Mouse (Mus musculus) stomach, embryonic 16.5 days (tissue): ENCODE measurements around the gene Nbas. TPM values are rescaled to one million over a fixed set of nuclear protein-coding genes. Genes with fewer than 3 reads are reported as not detected.

Experiments
- ATAC-seq: fragments of 200-750 bp; cut with Nextera tagmentation; 2 replicates; pipeline ENCODE4 v1.8.0; 2017; ENCODE audit warnings: moderate number of reproducible peaks, moderate TSS enrichment; ENCODE audit not compliant: insufficient read depth, low FRiP score
- H3K27ac ChIP-seq: fragments of 300-500 bp; sonication (generic); 2 replicates; pipeline ENCODE4 v1.5.1; 2014; ENCODE audit warnings: low read length
- H3K27me3 ChIP-seq: fragments of 300-500 bp; sonication (generic); 2 replicates; pipeline ENCODE4 v1.6.1; 2014; ENCODE audit warnings: low read length, control low read depth, mixed read lengths; ENCODE audit not compliant: control insufficient read depth, insufficient read depth
- H3K36me3 ChIP-seq: fragments of 300-500 bp; sonication (generic); 2 replicates; pipeline ENCODE4 v1.6.1; 2014; ENCODE audit warnings: low read length; ENCODE audit not compliant: control insufficient read depth, insufficient read depth
- H3K4me1 ChIP-seq: fragments of 300-500 bp; sonication (generic); 2 replicates; pipeline ENCODE4 v1.6.1; 2014; ENCODE audit warnings: low read length, control low read depth, mixed read lengths; ENCODE audit not compliant: control insufficient read depth, insufficient read depth
- H3K4me2 ChIP-seq: fragments of 300-500 bp; sonication (generic); 2 replicates; pipeline ENCODE4 v1.6.1; 2014; ENCODE audit warnings: low read depth, low read length, mixed read lengths
- H3K4me3 ChIP-seq: fragments of 300-500 bp; sonication (generic); replicated peaks from 2 replicates; pipeline ENCODE4 v1.5.1; 2014; ENCODE audit warnings: mild to moderate bottlenecking, low read length
- H3K9ac ChIP-seq: fragments of 300-500 bp; sonication (generic); 2 replicates; pipeline ENCODE4 v1.6.1; 2014; ENCODE audit warnings: low read length
- H3K9me3 ChIP-seq: fragments of 300-500 bp; sonication (generic); replicated peaks from 2 replicates; pipeline ENCODE4 v1.6.1; 2016; ENCODE audit warnings: low read length, control low read depth; ENCODE audit not compliant: control insufficient read depth
- WGBS: fragments of 180-500 bp; shearing (Covaris S2); extraction: QIAGEN DNeasy Blood & Tissue Kit; methylation state at CpG from one replicate; pipeline ENCODE4 v1.1.7; 2014; 5-methylcytosine and 5-hydroxymethylcytosine counted together
- polyA plus RNA-seq: library from polyadenylated mRNA; unstranded; fragments of >200 nt; fragmentation: Nextera tagmentation; extraction: Ambion mirVana; gene quantifications from 2 replicates; pipeline ENCODE4 v1.2.1, GENCODE M21; 2015

Gene Nbas
- polyA plus RNA-seq, 1 experiment from 2014 or later = 23.6 TPM

DNA sequence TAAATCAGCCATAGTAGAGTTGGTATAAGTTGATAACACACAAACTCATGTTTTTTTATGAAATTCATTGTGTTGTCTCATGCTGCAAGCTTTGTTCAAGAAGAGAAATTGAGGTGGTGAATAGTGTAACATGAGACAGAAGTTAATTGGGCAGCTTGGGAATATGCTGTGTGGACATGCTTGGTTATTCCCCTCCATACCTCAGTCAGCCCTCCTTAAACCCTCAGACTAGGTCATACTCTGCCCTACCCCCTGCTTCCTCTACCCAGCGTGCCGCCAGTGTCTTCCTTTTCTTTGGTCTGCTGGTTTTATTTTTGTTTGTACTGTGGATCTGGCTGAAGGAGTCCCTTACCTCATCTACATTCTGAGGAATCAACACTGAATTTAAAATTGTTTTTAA, 22.5 kb downstream of the Nbas start:
- H3K36me3 ChIP-seq = no peaks in the 10 kb centered on the region
- no peaks in the 10 kb centered on the region for H3K4me1 ChIP-seq
- H3K4me2 ChIP-seq = no peak overlapping the region
- no peaks in the 10 kb centered on the region for H3K27me3 ChIP-seq
- 88% methylated on average over 2 of the region's 2 CpGs for WGBS
- H3K9ac ChIP-seq = no peak overlapping the region
- H3K9me3 ChIP-seq = no peaks in the 10 kb centered on the region
- no peak overlapping the region for H3K27ac ChIP-seq
- H3K4me3 ChIP-seq = no peak overlapping the region
- no peak for ATAC-seq

DNA sequence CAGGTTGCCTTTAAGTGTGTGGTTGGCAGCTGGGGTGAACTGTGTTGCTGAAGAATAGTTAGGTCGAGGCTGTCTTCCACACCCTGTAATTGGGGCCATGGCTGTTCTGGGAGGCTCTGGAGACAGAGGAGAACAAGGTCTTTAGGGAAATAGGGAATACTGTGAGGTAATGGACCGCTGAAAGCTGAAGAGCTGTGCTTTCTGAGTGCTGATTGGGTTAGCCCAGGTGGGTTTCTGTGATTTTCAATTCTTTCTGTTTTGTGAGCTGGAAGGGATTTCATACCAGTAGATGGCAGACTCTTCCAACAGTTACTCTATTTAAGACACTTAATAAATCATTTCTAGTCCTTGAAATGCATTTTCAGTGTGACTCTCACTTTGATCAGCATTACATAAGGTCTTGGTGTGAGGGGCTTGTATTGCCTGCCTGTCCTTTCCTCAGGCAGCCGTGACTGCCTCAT, 24.5 kb downstream of the Nbas start:
- Histone ChIP-seq H3K4me2 (no peak overlapping the region), H3K27ac (no peak overlapping the region), H3K27me3 (no peaks in the 10 kb centered on the region), H3K4me3 (no peak overlapping the region), H3K9me3 (no peaks in the 10 kb centered on the region), H3K36me3 (no peaks in the 10 kb centered on the region), H3K9ac (no peak overlapping the region), H3K4me1 (no peaks in the 10 kb centered on the region)
- ATAC-seq = no peak
- WGBS = 39% methylated on average over 3 of the region's 3 CpGs

DNA sequence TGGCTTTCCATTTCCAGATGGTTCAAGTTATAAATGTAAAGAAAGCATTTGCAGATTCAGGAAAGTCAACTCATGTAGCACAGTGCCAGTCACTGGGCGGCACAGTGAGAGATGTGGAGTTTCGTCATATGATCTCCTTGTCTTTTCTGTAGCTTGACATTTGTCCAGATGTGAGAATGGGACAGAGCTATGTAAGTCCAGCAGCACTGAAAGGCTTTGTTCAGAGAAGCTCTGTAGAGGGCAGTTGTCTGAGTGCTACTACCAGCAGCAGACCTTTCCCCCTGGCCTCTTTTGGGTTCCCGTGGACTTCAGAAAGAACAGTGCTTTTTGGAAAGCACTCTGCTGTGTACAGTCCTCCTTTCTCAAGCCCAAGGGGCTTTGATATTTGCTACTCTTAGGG, 34.1 kb downstream of the Nbas start:
- Histone ChIP-seq H3K27me3 (no peaks in the 10 kb centered on the region), H3K4me1 (no peaks in the 10 kb centered on the region), H3K9me3 (no peaks in the 10 kb centered on the region), H3K4me3 (no peak overlapping the region), H3K27ac (no peak overlapping the region), H3K36me3 (peaks cover 7% of the 10 kb centered on the region; the same call in 1 of the 2 replicates), H3K4me2 (no peak overlapping the region), H3K9ac (no peak overlapping the region)
- WGBS = 86% methylated on average over 3 of the region's 3 CpGs
- no peak for ATAC-seq

GRCm38 (mm10) chr12:13313966-13314365, 45.0 kb downstream of the Nbas start:
- Histone ChIP-seq H3K27ac (no peak overlapping the region), H3K4me3 (no peak overlapping the region), H3K27me3 (no peaks in the 10 kb centered on the region), H3K9ac (no peak overlapping the region), H3K4me1 (no peaks in the 10 kb centered on the region), H3K4me2 (no peak overlapping the region), H3K36me3 (no peaks in the 10 kb centered on the region), H3K9me3 (no peaks in the 10 kb centered on the region)
- 96% methylated on average over 2 of the region's 2 CpGs for WGBS
- ATAC-seq = no peak

DNA sequence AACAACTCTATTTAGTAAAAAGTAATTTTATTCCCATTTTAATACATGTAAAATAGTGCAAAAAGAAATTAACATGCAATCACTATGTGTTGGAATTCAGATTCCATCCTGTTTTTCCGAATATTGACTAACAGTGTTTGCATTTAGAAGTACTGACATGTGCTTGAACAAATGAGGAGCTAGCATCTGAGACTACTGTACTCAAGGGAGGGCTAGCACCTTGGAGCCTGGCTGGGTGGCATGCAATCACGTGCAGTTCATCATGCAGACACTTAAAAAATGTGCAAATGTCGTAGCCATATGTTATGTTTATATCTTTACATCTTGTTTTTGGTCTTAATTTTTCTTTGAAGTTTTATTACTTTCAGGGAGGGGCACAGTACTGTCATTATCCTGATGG, 45.5 kb downstream of the Nbas start:
- Histone ChIP-seq H3K4me3 (no peak overlapping the region), H3K27me3 (no peaks in the 10 kb centered on the region), H3K9ac (no peak overlapping the region), H3K4me1 (no peaks in the 10 kb centered on the region), H3K4me2 (no peak overlapping the region), H3K36me3 (no peaks in the 10 kb centered on the region), H3K27ac (no peak overlapping the region), H3K9me3 (no peaks in the 10 kb centered on the region)
- WGBS = 75% methylated on average over 3 of the region's 3 CpGs
- no peak for ATAC-seq

GRCm38 (mm10) chr12:13315081-13315480, 46.1 kb downstream of the Nbas start:
- Histone ChIP-seq H3K9ac (no peak overlapping the region), H3K4me3 (no peak overlapping the region), H3K9me3 (no peaks in the 10 kb centered on the region), H3K36me3 (no peaks in the 10 kb centered on the region), H3K27ac (no peak overlapping the region), H3K4me2 (no peak overlapping the region), H3K4me1 (no peaks in the 10 kb centered on the region), H3K27me3 (no peaks in the 10 kb centered on the region)
- ATAC-seq = no peak
- 84% methylated on average over 1 of the region's 1 CpGs for WGBS

GRCm38 (mm10) chr12:13342535-13342934, 73.6 kb downstream of the Nbas start:
- no peak for ATAC-seq
- 47% methylated on average over 5 of the region's 5 CpGs for WGBS
- H3K4me2 ChIP-seq = no peak overlapping the region
- no peaks in the 10 kb centered on the region for H3K36me3 ChIP-seq
- H3K4me1 ChIP-seq = no peaks in the 10 kb centered on the region
- no peak overlapping the region for H3K4me3 ChIP-seq
- no peaks in the 10 kb centered on the region for H3K9me3 ChIP-seq
- H3K9ac ChIP-seq = no peak overlapping the region
- H3K27ac ChIP-seq = no peak overlapping the region
- H3K27me3 ChIP-seq = no peaks in the 10 kb centered on the region

DNA sequence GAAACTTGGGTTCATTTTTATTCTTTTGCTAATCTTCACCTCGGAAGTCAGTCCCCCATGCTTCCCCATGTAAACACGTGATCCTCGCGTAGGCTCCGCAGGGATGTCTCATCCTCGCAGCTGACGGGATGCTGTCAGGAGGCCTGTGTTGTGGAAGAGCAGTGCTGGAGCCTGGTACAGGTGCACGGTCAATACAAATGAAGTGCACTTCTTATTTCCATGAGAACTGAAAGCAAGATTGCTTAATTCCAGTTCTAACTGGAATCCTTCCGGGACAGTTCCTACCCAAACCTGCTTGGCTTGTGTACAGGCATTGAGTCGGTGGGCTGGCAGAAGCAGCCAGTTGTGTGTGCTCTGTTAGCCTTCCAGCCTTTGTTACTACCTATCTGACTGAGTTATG, 87.3 kb downstream of the Nbas start:
- Histone ChIP-seq H3K4me1 (0 out of 2 replicates have a peak, but pooled peaks cover 4% of the 10 kb centered on the region), H3K36me3 (peaks cover 2% of the 10 kb centered on the region; the same call in 1 of the 2 replicates), H3K27ac (no peak overlapping the region), H3K9ac (no peak overlapping the region), H3K4me3 (no peak overlapping the region), H3K9me3 (no peaks in the 10 kb centered on the region), H3K27me3 (no peaks in the 10 kb centered on the region), H3K4me2 (no peak overlapping the region)
- no peak for ATAC-seq
- WGBS = 89% methylated on average over 10 of the region's 10 CpGs

GRCm38 (mm10) chr12:13356769-13357168, 87.8 kb downstream of the Nbas start:
- 83% methylated on average over 7 of the region's 7 CpGs for WGBS
- Histone ChIP-seq H3K4me3 (no peak overlapping the region), H3K27ac (no peak overlapping the region), H3K4me2 (no peak overlapping the region), H3K36me3 (peaks cover 2% of the 10 kb centered on the region; the same call in 1 of the 2 replicates), H3K9me3 (no peaks in the 10 kb centered on the region), H3K4me1 (0 out of 2 replicates have a peak, but pooled peaks cover 4% of the 10 kb centered on the region), H3K27me3 (no peaks in the 10 kb centered on the region), H3K9ac (no peak overlapping the region)
- no peak for ATAC-seq

DNA sequence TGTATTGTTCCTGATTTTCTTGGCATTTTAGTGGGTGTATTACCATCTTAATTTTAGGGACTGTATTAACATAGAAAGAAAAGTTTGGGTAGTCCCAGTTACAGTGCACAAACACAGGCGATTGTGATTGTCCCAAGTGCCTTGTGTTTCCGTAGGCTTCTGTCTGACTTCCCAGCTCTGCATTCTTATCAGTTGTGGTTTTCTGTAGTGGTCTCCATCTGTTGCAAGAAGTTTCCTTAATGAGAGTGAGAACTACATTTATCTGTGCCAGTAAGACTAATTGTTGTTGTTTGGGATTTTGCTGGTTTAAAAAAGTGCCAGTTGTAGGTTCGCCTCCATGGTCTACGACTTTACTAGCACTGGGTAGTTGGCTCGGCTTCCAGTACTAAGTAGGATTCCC, 88.3 kb downstream of the Nbas start:
- H3K9ac ChIP-seq = no peak overlapping the region
- H3K36me3 ChIP-seq = peaks cover 2% of the 10 kb centered on the region; the same call in 1 of the 2 replicates
- no peaks in the 10 kb centered on the region for H3K27me3 ChIP-seq
- ATAC-seq = no peak
- no peak overlapping the region for H3K4me2 ChIP-seq
- H3K4me3 ChIP-seq = no peak overlapping the region
- 90% methylated on average over 5 of the region's 5 CpGs for WGBS
- H3K9me3 ChIP-seq = no peaks in the 10 kb centered on the region
- 0 out of 2 replicates have a peak, but pooled peaks cover 4% of the 10 kb centered on the region for H3K4me1 ChIP-seq
- no peak overlapping the region for H3K27ac ChIP-seq
